Mouse (Mus musculus) megakaryocyte, embryonic 14.5 days (primary cell): ENCODE measurements around the gene Slc25a43.

Experiments used
- FLI1 ChIP-seq: IDR thresholded peaks from 2 replicates; pipeline ENCODE4 v1.6.1; 2012; ENCODE audit warnings: low read length, inconsistent platforms, mixed read lengths
- GATA1 ChIP-seq: IDR thresholded peaks from 3 replicates; pipeline ENCODE4 v1.6.1; 2012; ENCODE audit warnings: mixed read lengths, low read length, inconsistent platforms, borderline replicate concordance

- TF ChIP-seq GATA1 = no peak
- TF ChIP-seq FLI1 = no peak
Observed at GRCm38 (mm10) chrX:36799131-36799879, 55.8 kb downstream of the Slc25a43 start.
